Mouse (Mus musculus) myocyte (in vitro differentiated cells): Measurements from ENCODE around the gene Gm5475. TPM values are rescaled to one million over a fixed set of nuclear protein-coding genes. Genes with fewer than 3 reads are reported as not detected.

Experiments used
- H3K27me3 ChIP-seq: one replicate; pipeline ENCODE4 v1.6.1; 2011; ENCODE audit not compliant: control insufficient read depth, insufficient read depth, insufficient read length
- H3K36me3 ChIP-seq: one replicate; pipeline ENCODE4 v1.6.1; 2011; ENCODE audit not compliant: control insufficient read depth, insufficient read depth
- H3K4me2 ChIP-seq: one replicate; pipeline ENCODE4 v1.6.1; 2011; ENCODE audit warnings: low read depth, control low read depth
- H3K4me3 ChIP-seq: one replicate; pipeline ENCODE4 v1.5.1; 2011; ENCODE audit warnings: mild to moderate bottlenecking, control low read depth, moderate library complexity
- H3K79me2 ChIP-seq: one replicate; pipeline ENCODE4 v1.6.1; 2011; ENCODE audit not compliant: control insufficient read depth, insufficient read depth
- H3ac ChIP-seq: one replicate; pipeline ENCODE4 v1.6.1; 2011; ENCODE audit not compliant: control insufficient read depth, insufficient read length
- CEBPB ChIP-seq: IDR thresholded peaks from 2 replicates; pipeline ENCODE4 v1.6.1; 2011; ENCODE audit warnings: mild to moderate bottlenecking, moderate library complexity; ENCODE audit not compliant: poor library complexity, insufficient read depth, severe bottlenecking
- E2F4 ChIP-seq: IDR thresholded peaks from one replicate; pipeline ENCODE4 v1.6.1; 2011; ENCODE audit warnings: mild to moderate bottlenecking, control low read depth, moderate library complexity; ENCODE audit not compliant: insufficient read depth
- MAX ChIP-seq: IDR thresholded peaks from one replicate; pipeline ENCODE4 v1.6.1; 2011; ENCODE audit warnings: low read depth, mild to moderate bottlenecking, control low read depth
- MYOD1 ChIP-seq, 3 experiments: IDR thresholded peaks; one replicate each; pipeline ENCODE4 v1.6.1; 2011; ENCODE audit warnings: control low read depth in 2 of 3, low read depth in 2 of 3, mild to moderate bottlenecking in 2 of 3, moderate library complexity in 1 of 3; ENCODE audit not compliant: insufficient read length in 2 of 3, control insufficient read depth in 1 of 3
- MYOG ChIP-seq, 3 experiments: IDR thresholded peaks; one replicate each; pipeline ENCODE4 v1.6.1; 2011; ENCODE audit warnings: control low read depth in 2 of 3, low read depth in 2 of 3, mild to moderate bottlenecking in 2 of 3; ENCODE audit not compliant: insufficient read length in 2 of 3, control insufficient read depth in 1 of 3, insufficient read depth in 1 of 3
- POLR2A ChIP-seq: IDR thresholded peaks from one replicate; pipeline ENCODE4 v1.6.1; 2011; ENCODE audit warnings: low read depth, mild to moderate bottlenecking, control low read depth, moderate library complexity; ENCODE audit not compliant: insufficient read length
- POLR2AphosphoS2 ChIP-seq: IDR thresholded peaks from one replicate; pipeline ENCODE4 v1.6.1; 2011; ENCODE audit warnings: low read depth, control low read depth; ENCODE audit not compliant: insufficient read length
- REST ChIP-seq: IDR thresholded peaks from one replicate; pipeline ENCODE4 v1.6.1; 2011; ENCODE audit warnings: mild to moderate bottlenecking, control low read depth, moderate library complexity; ENCODE audit not compliant: insufficient read depth, insufficient read length
- SRF ChIP-seq: IDR thresholded peaks from one replicate; pipeline ENCODE4 v1.6.1; 2011; ENCODE audit warnings: low read depth; ENCODE audit not compliant: control insufficient read depth, insufficient read length
- TCF12 ChIP-seq: IDR thresholded peaks from one replicate; pipeline ENCODE4 v1.6.1; 2011; ENCODE audit warnings: mild to moderate bottlenecking, control low read depth; ENCODE audit not compliant: poor library complexity, insufficient read depth, severe bottlenecking
- TCF3 ChIP-seq: IDR thresholded peaks from one replicate; pipeline ENCODE4 v1.6.1; 2011; ENCODE audit warnings: low read depth, control low read depth; ENCODE audit not compliant: insufficient read length
- USF1 ChIP-seq: IDR thresholded peaks from one replicate; pipeline ENCODE4 v1.6.1; 2011; ENCODE audit warnings: low read depth, mild to moderate bottlenecking, control low read depth, moderate library complexity
- polyA plus RNA-seq: library from polyadenylated mRNA; unstranded; fragments of >200 nt; fragmentation: generic; extraction: Trizol; gene quantifications from one replicate; pipeline ENCODE4 v1.2.1, GENCODE M21; 2012; ENCODE audit warnings: missing spikeins

Gm5475 gene
- polyA plus RNA-seq, 1 experiment = 0.05 TPM

- no peak for TF ChIP-seq USF1
- no peak for TF ChIP-seq CEBPB
- no peak for TF ChIP-seq MYOD1 (IDR thresholded peaks at IDR 0.05; ENCODE audit: control insufficient read depth in 1 of 3, insufficient read length in 2 of 3, low read depth in 2 of 3)
- peaks cover 65% of the 10 kb centered on the region for H3K36me3 ChIP-seq
- H3K4me3 ChIP-seq = no peak overlapping the region
- H3K27me3 ChIP-seq = no peaks in the 10 kb centered on the region
- H3K4me2 ChIP-seq = no peak overlapping the region
- no peaks in the 10 kb centered on the region for H3K79me2 ChIP-seq
- H3ac ChIP-seq = no peak overlapping the region
Observed at GRCm38 (mm10) chr15:100395561-100395960, 26.4 kb upstream of the Gm5475 start.

- Histone ChIP-seq H3K79me2 (no peaks in the 10 kb centered on the region), H3K4me2 (no peak overlapping the region), H3K27me3 (no peaks in the 10 kb centered on the region), H3K36me3 (peaks cover 79% of the 10 kb centered on the region), H3ac (no peak overlapping the region), H3K4me3 (no peak overlapping the region)
- no peak for TF ChIP-seq MYOD1 (IDR thresholded peaks at IDR 0.05; ENCODE audit: control insufficient read depth in 1 of 3, insufficient read length in 2 of 3, low read depth in 2 of 3)
- no peak for TF ChIP-seq USF1
- TF ChIP-seq E2F4 = no peak
- TF ChIP-seq POLR2A = no peak
- no peak for TF ChIP-seq REST
- TF ChIP-seq POLR2AphosphoS2 = no peak
- TF ChIP-seq TCF3 = no peak
- TF ChIP-seq MYOG (IDR thresholded peaks at IDR 0.05; ENCODE audit: control insufficient read depth in 1 of 3, insufficient read depth in 1 of 3, insufficient read length in 2 of 3, low read depth in 2 of 3) = no peak
- no peak for TF ChIP-seq MAX
- TF ChIP-seq CEBPB = no peak
- no peak for TF ChIP-seq TCF12
- TF ChIP-seq SRF = no peak
Observed at GRCm38 (mm10) chr15:100400592-100401250, 21.2 kb upstream of the Gm5475 start.

- no peak for TF ChIP-seq CEBPB
- no peak for TF ChIP-seq MYOD1 (IDR thresholded peaks at IDR 0.05; ENCODE audit: control insufficient read depth in 1 of 3, insufficient read length in 2 of 3, low read depth in 2 of 3)
- no peak for TF ChIP-seq E2F4
- H3K36me3 ChIP-seq = peaks cover 76% of the 10 kb centered on the region
- no peak overlapping the region for H3K4me2 ChIP-seq
- H3K4me3 ChIP-seq = no peak overlapping the region
- no peak overlapping the region for H3ac ChIP-seq
- no peaks in the 10 kb centered on the region for H3K79me2 ChIP-seq
- no peaks in the 10 kb centered on the region for H3K27me3 ChIP-seq
Observed at GRCm38 (mm10) chr15:100401811-100402210, 20.1 kb upstream of the Gm5475 start.

GRCm38 (mm10) chr15:100402347-100402746 is 19.6 kb upstream of the Gm5475 start:
- H3K36me3 ChIP-seq = peaks cover 71% of the 10 kb centered on the region

GRCm38 (mm10) chr15:100402798-100403197 is 19.1 kb upstream of the Gm5475 start:
- no peak overlapping the region for H3ac ChIP-seq
- no peaks in the 10 kb centered on the region for H3K27me3 ChIP-seq
- TF ChIP-seq MYOG (IDR thresholded peaks at IDR 0.05; ENCODE audit: control insufficient read depth in 1 of 3, insufficient read depth in 1 of 3, insufficient read length in 2 of 3, low read depth in 2 of 3) (no peak), POLR2A (no peak), MAX (no peak), E2F4 (no peak), REST (no peak), TCF12 (no peak), POLR2AphosphoS2 (no peak), CEBPB (no peak), SRF (no peak), TCF3 (no peak), MYOD1 (IDR thresholded peaks at IDR 0.05; ENCODE audit: control insufficient read depth in 1 of 3, insufficient read length in 2 of 3, low read depth in 2 of 3) (no peak), USF1 (no peak)
- H3K79me2 ChIP-seq = no peaks in the 10 kb centered on the region
- H3K4me2 ChIP-seq = no peak overlapping the region
- H3K36me3 ChIP-seq = peaks cover 68% of the 10 kb centered on the region
- H3K4me3 ChIP-seq = no peak overlapping the region

More at GRCm38 (mm10) chr15:100402347-100402746, 19.6 kb upstream of the Gm5475 start:
- TF ChIP-seq USF1 (no peak), POLR2AphosphoS2 (no peak), POLR2A (no peak), MYOG (IDR thresholded peaks at IDR 0.05; ENCODE audit: control insufficient read depth in 1 of 3, insufficient read depth in 1 of 3, insufficient read length in 2 of 3, low read depth in 2 of 3) (no peak), MAX (no peak), MYOD1 (IDR thresholded peaks at IDR 0.05; ENCODE audit: control insufficient read depth in 1 of 3, insufficient read length in 2 of 3, low read depth in 2 of 3) (no peak), TCF3 (no peak), CEBPB (no peak), SRF (no peak), E2F4 (no peak), REST (no peak), TCF12 (no peak)
- no peak overlapping the region for H3ac ChIP-seq
- H3K79me2 ChIP-seq = no peaks in the 10 kb centered on the region
- H3K4me2 ChIP-seq = no peak overlapping the region
- no peak overlapping the region for H3K4me3 ChIP-seq
- no peaks in the 10 kb centered on the region for H3K27me3 ChIP-seq
